Mouse (Mus musculus): ENCODE measurements at regions not wholly inside any gene's neighbourhood (a gene's known extent, or its start where the extent isn't known, plus 50 kb on each side); places are given as distances from the start of the nearest gene placed in this dataset.

GRCm38 (mm10) chr17:4740784-4741183 is 253.3 kb upstream of the Arid1b start:
- ATAC-seq (ENCODE audit: low FRiP score, low TSS enrichment) (no peak), DNase-seq (no peak)
- Histone ChIP-seq H3K9me3 (ENCODE audit: control insufficient read depth, low read length) (no peaks in the 10 kb centered on the region), H3K4me2 (ENCODE audit: low read length) (no peak overlapping the region), H3K27me3 (ENCODE audit: control insufficient read depth, insufficient read depth, low read length) (no peaks in the 10 kb centered on the region), H3K4me3 (replicated peaks; ENCODE audit: low read depth, low read length) (no peak overlapping the region), H3K4me1 (ENCODE audit: control insufficient read depth, insufficient read depth, low read length) (peaks cover 9% of the 10 kb centered on the region), H3K27ac (replicated peaks; ENCODE audit: low read depth, low read length) (no peak overlapping the region), H3K9ac (replicated peaks; ENCODE audit: low read length) (no peak overlapping the region), H3K36me3 (ENCODE audit: control insufficient read depth, insufficient read depth, low read length) (no peaks in the 10 kb centered on the region)
- WGBS: 31% methylated on average over 5 of the region's 5 CpGs

DNA sequence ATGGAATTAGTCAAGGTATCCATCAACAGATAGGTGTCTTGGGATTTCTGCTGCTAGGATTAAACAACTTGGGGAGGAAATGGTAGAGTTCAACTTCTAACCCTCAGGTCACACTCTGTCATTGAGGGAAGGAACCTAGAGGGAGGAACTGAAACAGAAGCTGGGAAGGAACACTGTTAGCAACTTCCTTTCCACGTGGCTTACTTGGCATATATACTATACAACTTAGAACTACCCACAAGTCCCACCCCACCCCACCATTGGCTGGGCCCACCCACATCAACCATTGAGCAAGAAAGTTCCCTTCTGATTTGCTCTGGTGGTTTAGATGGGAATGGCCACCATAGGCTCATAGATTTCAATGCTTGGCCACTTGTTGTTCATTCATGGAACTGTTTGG is 251.8 kb upstream of the Arid1b start:
- Histone ChIP-seq H3K4me1 (ENCODE audit: control insufficient read depth, insufficient read depth, low read length) (peaks cover 9% of the 10 kb centered on the region), H3K9ac (replicated peaks; ENCODE audit: low read length) (no peak overlapping the region), H3K27me3 (ENCODE audit: control insufficient read depth, insufficient read depth, low read length) (no peaks in the 10 kb centered on the region), H3K9me3 (ENCODE audit: control insufficient read depth, low read length) (no peaks in the 10 kb centered on the region), H3K4me3 (replicated peaks; ENCODE audit: low read depth, low read length) (no peak overlapping the region), H3K27ac (replicated peaks; ENCODE audit: low read depth, low read length) (no peak overlapping the region), H3K36me3 (ENCODE audit: control insufficient read depth, insufficient read depth, low read length) (no peaks in the 10 kb centered on the region), H3K4me2 (ENCODE audit: low read length) (no peak overlapping the region)
- no peak for ATAC-seq (ENCODE audit: low FRiP score, low TSS enrichment)
- 80% methylated on average over 1 of the region's 1 CpGs for WGBS
- DNase-seq: no peak

DNA sequence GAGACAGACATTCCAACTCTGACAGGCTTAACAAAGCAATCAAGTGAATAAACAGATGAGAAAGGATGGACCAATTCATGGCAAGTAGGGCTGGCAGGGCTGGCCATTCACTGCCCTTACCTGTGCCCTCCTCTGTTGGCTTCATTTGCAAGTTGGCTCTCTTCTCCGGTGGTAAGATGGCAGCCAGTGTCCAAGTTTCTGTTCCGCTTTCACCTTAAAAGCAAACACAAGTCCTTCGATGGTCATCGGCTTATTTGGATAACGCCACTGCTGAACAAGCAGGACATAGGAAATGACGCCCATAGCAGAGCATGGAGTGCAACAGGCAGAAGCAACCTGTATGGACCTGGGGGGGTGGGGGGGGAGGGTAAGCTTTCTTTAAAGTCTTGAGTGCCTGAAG is 231.2 kb upstream of the Arid1b start:
- ATAC-seq (ENCODE audit: low FRiP score, low TSS enrichment) (no peak), DNase-seq (no peak)
- Histone ChIP-seq H3K9me3 (ENCODE audit: control insufficient read depth, low read length) (no peaks in the 10 kb centered on the region), H3K4me1 (ENCODE audit: control insufficient read depth, insufficient read depth, low read length) (no peaks in the 10 kb centered on the region), H3K27ac (replicated peaks; ENCODE audit: low read depth, low read length) (no peak overlapping the region), H3K36me3 (ENCODE audit: control insufficient read depth, insufficient read depth, low read length) (no peaks in the 10 kb centered on the region), H3K9ac (replicated peaks; ENCODE audit: low read length) (no peak overlapping the region), H3K4me3 (replicated peaks; ENCODE audit: low read depth, low read length) (no peak overlapping the region), H3K27me3 (ENCODE audit: control insufficient read depth, insufficient read depth, low read length) (no peaks in the 10 kb centered on the region), H3K4me2 (ENCODE audit: low read length) (no peak overlapping the region)
- WGBS: 95% methylated on average over 6 of the region's 6 CpGs

DNA sequence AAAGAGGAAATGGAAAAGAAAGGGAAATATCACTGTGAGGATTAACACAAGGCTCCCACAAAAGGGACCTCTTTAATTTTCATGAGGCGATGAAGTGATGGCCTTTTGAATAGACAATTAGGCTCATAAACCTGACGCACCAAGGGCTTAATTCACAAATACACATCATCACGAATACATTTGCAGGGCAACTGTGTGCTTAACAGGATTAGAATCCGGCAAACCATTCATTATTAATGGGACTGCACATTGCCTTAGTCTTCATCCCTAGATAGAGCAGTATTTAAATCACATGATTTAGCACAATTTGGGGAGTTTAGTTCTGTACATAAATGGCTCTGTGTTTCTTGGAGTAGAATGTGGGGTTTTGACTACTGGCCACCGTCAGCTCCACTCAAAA is 228.4 kb upstream of the Arid1b start:
- H3K27me3 ChIP-seq (ENCODE audit: control insufficient read depth, insufficient read depth, low read length): no peaks in the 10 kb centered on the region
- DNase-seq (peak; percentile 66), ATAC-seq (ENCODE audit: low FRiP score, low TSS enrichment) (peak; percentile 37; the same call in 1 of the 2 replicates)
- WGBS: 9% methylated on average over 5 of the region's 5 CpGs
- no peak overlapping the region for H3K4me3 ChIP-seq (replicated peaks; ENCODE audit: low read depth, low read length)
- H3K9me3 ChIP-seq (ENCODE audit: control insufficient read depth, low read length): no peaks in the 10 kb centered on the region
- no peaks in the 10 kb centered on the region for H3K4me1 ChIP-seq (ENCODE audit: control insufficient read depth, insufficient read depth, low read length)
- no peak overlapping the region for H3K9ac ChIP-seq (replicated peaks; ENCODE audit: low read length)
- no peak overlapping the region for H3K4me2 ChIP-seq (ENCODE audit: low read length)
- H3K27ac ChIP-seq (replicated peaks; ENCODE audit: low read depth, low read length): no peak overlapping the region
- H3K36me3 ChIP-seq (ENCODE audit: control insufficient read depth, insufficient read depth, low read length): no peaks in the 10 kb centered on the region

DNA sequence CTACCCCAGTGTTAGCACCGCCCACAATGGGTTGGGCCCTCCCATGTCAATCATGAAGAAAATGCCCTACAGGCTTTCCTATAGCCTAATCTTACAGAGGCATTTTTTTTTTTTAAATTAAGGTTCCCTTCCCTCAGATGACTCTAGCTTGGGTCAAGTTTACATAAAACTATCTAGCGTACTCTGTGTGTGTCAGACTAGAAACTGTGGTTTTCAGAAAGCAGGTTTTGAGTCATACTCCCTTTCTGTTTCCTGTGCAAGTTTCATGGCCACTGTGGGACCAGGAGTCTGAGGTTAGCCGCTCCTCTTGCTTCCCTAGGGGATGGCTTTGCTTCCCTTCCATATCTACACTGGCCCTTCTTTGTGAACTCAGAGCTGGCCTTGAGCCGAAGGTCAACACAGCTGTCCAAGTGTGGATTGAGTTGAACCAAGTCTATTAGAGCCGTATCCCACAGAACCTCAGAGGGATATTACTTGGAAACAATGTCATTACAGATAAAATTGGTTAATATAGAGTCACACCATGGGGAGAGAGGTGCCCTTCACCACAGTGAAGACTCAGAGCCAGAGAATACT is 226.1 kb upstream of the Arid1b start:
- Histone ChIP-seq H3K36me3 (ENCODE audit: control insufficient read depth, insufficient read depth, low read length) (no peaks in the 10 kb centered on the region), H3K9me3 (ENCODE audit: control insufficient read depth, low read length) (no peaks in the 10 kb centered on the region), H3K4me1 (ENCODE audit: control insufficient read depth, insufficient read depth, low read length) (no peaks in the 10 kb centered on the region), H3K4me3 (replicated peaks; ENCODE audit: low read depth, low read length) (no peak overlapping the region), H3K9ac (replicated peaks; ENCODE audit: low read length) (no peak overlapping the region), H3K4me2 (ENCODE audit: low read length) (no peak overlapping the region), H3K27me3 (ENCODE audit: control insufficient read depth, insufficient read depth, low read length) (no peaks in the 10 kb centered on the region), H3K27ac (replicated peaks; ENCODE audit: low read depth, low read length) (no peak overlapping the region)
- ATAC-seq (ENCODE audit: low FRiP score, low TSS enrichment) (no peak), DNase-seq (no peak)
- WGBS: 96% methylated on average over 5 of the region's 5 CpGs

DNA sequence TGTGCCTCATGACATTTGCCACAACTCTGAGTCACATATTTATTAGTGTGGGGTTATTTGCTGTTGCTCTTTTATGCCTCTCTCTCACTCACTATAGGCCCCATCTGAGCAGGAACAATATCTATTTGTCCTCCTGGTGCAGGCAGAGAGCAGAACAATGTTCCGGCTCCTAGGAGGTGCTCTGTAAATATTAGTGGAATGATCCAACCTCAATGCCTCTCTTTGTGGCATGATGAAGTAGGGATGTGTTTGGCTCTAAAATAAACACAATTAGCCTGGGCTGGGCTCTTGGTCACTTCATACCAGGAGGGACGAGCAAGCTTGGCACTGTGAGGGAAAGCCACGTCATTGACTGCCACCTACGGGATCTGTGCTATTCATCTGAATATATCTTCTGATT is 224.8 kb upstream of the Arid1b start:
- Histone ChIP-seq H3K36me3 (ENCODE audit: control insufficient read depth, insufficient read depth, low read length) (no peaks in the 10 kb centered on the region), H3K27me3 (ENCODE audit: control insufficient read depth, insufficient read depth, low read length) (no peaks in the 10 kb centered on the region), H3K4me3 (replicated peaks; ENCODE audit: low read depth, low read length) (no peak overlapping the region), H3K9ac (replicated peaks; ENCODE audit: low read length) (no peak overlapping the region), H3K4me2 (ENCODE audit: low read length) (no peak overlapping the region), H3K4me1 (ENCODE audit: control insufficient read depth, insufficient read depth, low read length) (no peaks in the 10 kb centered on the region), H3K27ac (replicated peaks; ENCODE audit: low read depth, low read length) (no peak overlapping the region), H3K9me3 (ENCODE audit: control insufficient read depth, low read length) (no peaks in the 10 kb centered on the region)
- ATAC-seq (ENCODE audit: low FRiP score, low TSS enrichment): no peak
- WGBS: 85% methylated on average over 4 of the region's 4 CpGs
- DNase-seq: no peak

GRCm38 (mm10) chr17:4770052-4770451 is 224.1 kb upstream of the Arid1b start:
- whole genome bisulfite sequencing: 86% methylated on average over 3 of the region's 3 CpGs
- DNase-seq: no peak

GRCm38 (mm10) chr17:4778161-4778560 is 216.0 kb upstream of the Arid1b start:
- Histone ChIP-seq H3K4me2 (ENCODE audit: low read length) (no peak overlapping the region), H3K27ac (replicated peaks; ENCODE audit: low read depth, low read length) (no peak overlapping the region), H3K9ac (replicated peaks; ENCODE audit: low read length) (no peak overlapping the region), H3K36me3 (ENCODE audit: control insufficient read depth, insufficient read depth, low read length) (no peaks in the 10 kb centered on the region), H3K27me3 (ENCODE audit: control insufficient read depth, insufficient read depth, low read length) (no peaks in the 10 kb centered on the region), H3K4me3 (replicated peaks; ENCODE audit: low read depth, low read length) (no peak overlapping the region), H3K4me1 (ENCODE audit: control insufficient read depth, insufficient read depth, low read length) (no peaks in the 10 kb centered on the region), H3K9me3 (ENCODE audit: control insufficient read depth, low read length) (no peaks in the 10 kb centered on the region)
- ATAC-seq (ENCODE audit: low FRiP score, low TSS enrichment) (no peak; the same call in 1 of the 2 replicates), DNase-seq (peak; percentile 87)
- WGBS: 1% methylated on average over 14 of the region's 14 CpGs

More at GRCm38 (mm10) chr17:4770052-4770451, 224.1 kb upstream of the Arid1b start:
- H3K36me3 ChIP-seq (ENCODE audit: control insufficient read depth, insufficient read depth, low read length): no peaks in the 10 kb centered on the region
- H3K4me1 ChIP-seq (ENCODE audit: control insufficient read depth, insufficient read depth, low read length): no peaks in the 10 kb centered on the region
- no peak for ATAC-seq (ENCODE audit: low FRiP score, low TSS enrichment)
- no peaks in the 10 kb centered on the region for H3K27me3 ChIP-seq (ENCODE audit: control insufficient read depth, insufficient read depth, low read length)
- no peak overlapping the region for H3K9ac ChIP-seq (replicated peaks; ENCODE audit: low read length)
- no peak overlapping the region for H3K4me2 ChIP-seq (ENCODE audit: low read length)
- H3K27ac ChIP-seq (replicated peaks; ENCODE audit: low read depth, low read length): no peak overlapping the region
- H3K9me3 ChIP-seq (ENCODE audit: control insufficient read depth, low read length): no peaks in the 10 kb centered on the region
- no peak overlapping the region for H3K4me3 ChIP-seq (replicated peaks; ENCODE audit: low read depth, low read length)

DNA sequence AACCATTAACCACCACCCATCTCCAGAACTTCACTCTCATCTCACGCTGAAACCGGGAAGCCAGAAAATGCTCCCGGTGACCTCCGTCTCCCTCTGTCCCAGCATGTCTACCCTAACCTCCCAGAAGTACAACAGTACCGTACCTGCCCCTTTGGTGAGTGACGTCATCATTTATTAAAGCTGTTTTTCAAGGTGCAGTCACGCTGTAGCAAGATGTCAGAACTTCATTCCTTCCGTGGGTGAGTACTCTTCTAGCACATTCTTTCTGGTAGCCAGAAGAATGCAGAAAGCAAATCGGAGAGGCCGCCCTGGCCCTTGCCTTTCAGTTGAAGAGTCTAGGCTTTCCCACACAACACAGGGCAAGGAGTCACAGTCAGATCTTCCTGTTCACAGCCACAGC is 215.1 kb upstream of the Arid1b start:
- no peak overlapping the region for H3K4me3 ChIP-seq (replicated peaks; ENCODE audit: low read depth, low read length)
- H3K4me1 ChIP-seq (ENCODE audit: control insufficient read depth, insufficient read depth, low read length): no peaks in the 10 kb centered on the region
- no peak overlapping the region for H3K4me2 ChIP-seq (ENCODE audit: low read length)
- no peaks in the 10 kb centered on the region for H3K9me3 ChIP-seq (ENCODE audit: control insufficient read depth, low read length)
- no peak overlapping the region for H3K27ac ChIP-seq (replicated peaks; ENCODE audit: low read depth, low read length)
- no peaks in the 10 kb centered on the region for H3K36me3 ChIP-seq (ENCODE audit: control insufficient read depth, insufficient read depth, low read length)
- no peaks in the 10 kb centered on the region for H3K27me3 ChIP-seq (ENCODE audit: control insufficient read depth, insufficient read depth, low read length)
- ATAC-seq (ENCODE audit: low FRiP score, low TSS enrichment): no peak
- no peak for DNase-seq
- H3K9ac ChIP-seq (replicated peaks; ENCODE audit: low read length): no peak overlapping the region
- 94% methylated on average over 10 of the region's 10 CpGs for WGBS

Data from midbrain, embryonic 14.5 days (tissue).